Mouse (Mus musculus): ENCODE results near the gene Plekhg1. TPM values are rescaled to one million over a fixed set of nuclear protein-coding genes. Genes with fewer than 3 reads are reported as not detected.
A peak's percentile ranks its signal among the peaks of the same experiment; 100 is the strongest.

Plekhg1 gene
- polyA plus RNA-seq, 1 experiment from 2014 or later: 17.5 TPM

DNA sequence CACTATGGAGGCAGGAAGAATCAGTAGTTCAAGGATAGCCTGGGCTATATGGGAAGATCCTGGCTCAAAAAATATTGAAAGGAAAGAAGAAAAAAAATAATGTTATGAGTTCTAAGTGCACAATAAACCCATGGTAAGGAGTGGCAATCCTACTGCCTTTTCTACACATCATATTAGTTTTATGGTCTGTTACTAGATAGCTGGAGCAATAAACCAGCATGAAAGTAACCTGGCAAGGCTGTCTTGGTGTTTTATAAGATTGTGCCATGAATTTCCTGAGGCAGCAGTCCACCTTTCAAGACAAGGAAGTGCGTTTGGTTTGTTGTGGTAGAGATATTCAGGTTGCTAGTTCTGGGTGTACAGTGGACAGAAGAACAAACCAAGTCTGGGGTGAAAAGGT, 9.4 kb downstream of the Plekhg1 start:
- Histone ChIP-seq H3K4me2 (ENCODE audit: low read depth, low read length) (no peak overlapping the region), H3K27ac (replicated peaks; ENCODE audit: low read depth, low read length) (no peak overlapping the region), H3K9me3 (ENCODE audit: control insufficient read depth, low read length) (no peaks in the 10 kb centered on the region), H3K36me3 (ENCODE audit: control insufficient read depth, insufficient read depth, low read length) (no peaks in the 10 kb centered on the region), H3K27me3 (replicated peaks; ENCODE audit: control insufficient read depth, insufficient read depth, low read length) (no peaks in the 10 kb centered on the region), H3K4me3 (ENCODE audit: low read depth, low read length) (no peak overlapping the region), H3K4me1 (ENCODE audit: control insufficient read depth, insufficient read depth, low read length) (peaks cover 17% of the 10 kb centered on the region), H3K9ac (ENCODE audit: low read depth, low read length) (no peak overlapping the region)
- no peak for ATAC-seq (ENCODE audit: low read depth)
- DNase-seq (ENCODE audit: low spot score): no peak
- 86% methylated on average over 1 of the region's 1 CpGs for WGBS

DNA sequence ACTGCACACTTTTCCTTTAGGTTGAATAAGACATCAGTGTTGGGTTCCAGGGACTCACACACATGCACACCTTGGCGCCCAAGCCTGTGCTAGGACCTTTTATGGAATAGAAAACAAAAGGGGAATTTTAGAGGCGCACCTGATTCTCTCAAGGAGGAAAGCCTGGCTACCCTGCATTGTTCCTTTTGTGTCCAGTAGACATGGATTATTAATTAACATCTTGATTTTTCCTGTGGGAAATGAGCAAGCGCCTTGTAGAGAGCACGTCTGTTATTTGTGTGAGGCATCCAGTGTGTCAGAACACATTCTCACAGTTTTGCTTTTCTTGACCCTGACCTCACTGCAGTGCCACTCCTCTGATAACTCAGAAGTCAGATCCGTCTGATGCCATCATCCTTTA, 21.8 kb downstream of the Plekhg1 start:
- Histone ChIP-seq H3K9me3 (ENCODE audit: control insufficient read depth, low read length) (no peaks in the 10 kb centered on the region), H3K27ac (replicated peaks; ENCODE audit: low read depth, low read length) (no peak overlapping the region), H3K36me3 (ENCODE audit: control insufficient read depth, insufficient read depth, low read length) (no peaks in the 10 kb centered on the region), H3K4me1 (ENCODE audit: control insufficient read depth, insufficient read depth, low read length) (no peaks in the 10 kb centered on the region), H3K4me3 (ENCODE audit: low read depth, low read length) (no peak overlapping the region), H3K9ac (ENCODE audit: low read depth, low read length) (no peak overlapping the region), H3K4me2 (ENCODE audit: low read depth, low read length) (no peak overlapping the region), H3K27me3 (replicated peaks; ENCODE audit: control insufficient read depth, insufficient read depth, low read length) (no peaks in the 10 kb centered on the region)
- ATAC-seq (ENCODE audit: low read depth) (no peak), DNase-seq (ENCODE audit: low spot score) (no peak)
- 78% methylated on average over 5 of the region's 5 CpGs for WGBS

DNA sequence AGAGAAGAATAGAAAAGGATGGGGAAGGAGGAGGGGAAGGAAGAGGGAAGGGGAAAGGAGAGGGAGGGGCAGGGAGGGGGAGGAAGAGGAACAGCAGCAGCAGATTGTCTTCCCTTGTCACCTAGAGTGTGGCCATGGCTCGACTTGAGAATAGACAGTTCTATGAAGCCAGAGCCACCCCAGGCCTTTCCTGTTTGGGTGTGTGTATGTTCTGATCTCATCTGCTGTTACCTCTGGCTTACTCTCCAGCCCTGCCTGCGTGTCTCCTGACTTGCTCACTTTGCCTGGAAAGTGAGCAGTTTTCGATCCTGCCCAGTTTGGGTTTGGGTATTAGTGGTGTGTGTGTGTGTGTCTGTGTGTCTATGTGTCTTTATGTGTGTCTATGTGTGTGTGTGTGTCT, 23.0 kb downstream of the Plekhg1 start:
- Histone ChIP-seq H3K36me3 (ENCODE audit: control insufficient read depth, insufficient read depth, low read length) (no peaks in the 10 kb centered on the region), H3K4me3 (ENCODE audit: low read depth, low read length) (no peak overlapping the region), H3K4me1 (ENCODE audit: control insufficient read depth, insufficient read depth, low read length) (no peaks in the 10 kb centered on the region), H3K9me3 (ENCODE audit: control insufficient read depth, low read length) (no peaks in the 10 kb centered on the region), H3K27me3 (replicated peaks; ENCODE audit: control insufficient read depth, insufficient read depth, low read length) (no peaks in the 10 kb centered on the region), H3K27ac (replicated peaks; ENCODE audit: low read depth, low read length) (no peak overlapping the region), H3K9ac (ENCODE audit: low read depth, low read length) (no peak overlapping the region), H3K4me2 (ENCODE audit: low read depth, low read length) (no peak overlapping the region)
- DNase-seq (ENCODE audit: low spot score) (no peak), ATAC-seq (ENCODE audit: low read depth) (no peak)
- 78% methylated on average over 3 of the region's 3 CpGs for WGBS

DNA sequence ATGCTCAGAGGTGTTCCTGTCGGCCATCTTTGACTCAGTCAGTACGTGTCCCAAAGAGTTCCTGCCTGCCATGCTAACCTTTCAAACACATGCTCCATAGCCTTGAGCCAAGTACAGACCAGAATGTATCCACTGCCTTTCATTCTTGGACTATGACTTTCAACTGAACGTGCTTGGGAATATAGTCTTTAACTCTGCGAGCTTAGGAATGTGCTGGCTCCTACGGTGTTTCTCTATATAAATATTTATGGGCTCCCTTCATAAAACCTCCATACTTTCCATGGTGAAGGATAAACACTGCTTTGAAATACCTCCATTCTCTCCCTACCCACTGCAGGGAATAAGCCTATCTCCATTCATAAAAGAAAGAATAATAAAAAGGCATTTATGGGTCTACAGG, 29.0 kb downstream of the Plekhg1 start:
- Histone ChIP-seq H3K4me1 (ENCODE audit: control insufficient read depth, insufficient read depth, low read length) (no peaks in the 10 kb centered on the region), H3K9me3 (ENCODE audit: control insufficient read depth, low read length) (no peaks in the 10 kb centered on the region; the same call in 1 of the 2 replicates), H3K4me3 (ENCODE audit: low read depth, low read length) (no peak overlapping the region), H3K27ac (replicated peaks; ENCODE audit: low read depth, low read length) (no peak overlapping the region), H3K36me3 (ENCODE audit: control insufficient read depth, insufficient read depth, low read length) (no peaks in the 10 kb centered on the region), H3K9ac (ENCODE audit: low read depth, low read length) (no peak overlapping the region), H3K4me2 (ENCODE audit: low read depth, low read length) (no peak overlapping the region), H3K27me3 (replicated peaks; ENCODE audit: control insufficient read depth, insufficient read depth, low read length) (no peaks in the 10 kb centered on the region)
- ATAC-seq (ENCODE audit: low read depth) (no peak), DNase-seq (ENCODE audit: low spot score) (no peak)
- 63% methylated on average over 5 of the region's 5 CpGs for WGBS

DNA sequence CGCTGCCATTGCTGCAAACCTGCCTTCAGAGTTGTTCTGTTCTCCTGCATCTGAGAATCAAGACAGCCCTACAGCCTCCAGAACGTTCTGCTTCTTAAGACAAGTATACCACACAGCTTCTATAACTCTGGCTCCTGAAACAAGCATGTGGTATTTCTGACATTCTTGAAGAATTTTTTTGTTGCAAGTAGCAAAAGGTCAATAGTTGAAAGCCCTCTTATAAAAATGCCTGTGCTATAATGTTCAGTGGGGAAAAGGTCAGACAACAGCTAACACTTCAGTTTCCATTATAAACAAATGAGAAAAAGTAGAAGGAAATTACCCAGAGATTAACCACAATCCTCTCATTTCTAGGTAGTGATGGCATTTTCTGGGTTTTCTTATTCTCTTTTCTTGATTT, 34.2 kb downstream of the Plekhg1 start:
- no peak for ATAC-seq (ENCODE audit: low read depth)
- no peak overlapping the region for H3K4me2 ChIP-seq (ENCODE audit: low read depth, low read length)
- H3K9me3 ChIP-seq (ENCODE audit: control insufficient read depth, low read length): no peaks in the 10 kb centered on the region; the same call in 1 of the 2 replicates
- no peak for DNase-seq (ENCODE audit: low spot score)
- WGBS: 72% methylated on average over 2 of the region's 2 CpGs
- H3K4me1 ChIP-seq (ENCODE audit: control insufficient read depth, insufficient read depth, low read length): no peaks in the 10 kb centered on the region
- no peak overlapping the region for H3K4me3 ChIP-seq (ENCODE audit: low read depth, low read length)
- H3K27ac ChIP-seq (replicated peaks; ENCODE audit: low read depth, low read length): no peak overlapping the region
- H3K9ac ChIP-seq (ENCODE audit: low read depth, low read length): no peak overlapping the region
- no peaks in the 10 kb centered on the region for H3K36me3 ChIP-seq (ENCODE audit: control insufficient read depth, insufficient read depth, low read length)
- no peaks in the 10 kb centered on the region for H3K27me3 ChIP-seq (replicated peaks; ENCODE audit: control insufficient read depth, insufficient read depth, low read length)

DNA sequence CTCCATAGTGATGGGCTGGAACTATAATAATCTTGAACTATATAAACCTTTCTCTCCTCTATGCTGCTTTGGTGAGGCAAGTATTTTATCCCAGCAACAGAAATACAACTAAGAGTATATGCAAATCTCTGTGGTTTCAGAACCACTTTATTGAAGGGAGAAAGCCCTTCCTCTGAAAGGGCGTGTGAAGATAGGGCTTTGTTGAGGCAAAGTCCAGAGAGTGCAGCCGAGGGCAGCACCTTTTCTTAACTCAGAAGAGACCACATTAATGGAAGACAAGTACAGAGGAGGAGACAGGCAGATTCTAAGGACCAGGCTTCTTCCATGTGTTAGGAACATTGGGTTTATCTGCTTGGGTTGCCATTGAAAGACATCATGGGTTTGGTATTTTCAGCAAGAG, 36.6 kb downstream of the Plekhg1 start:
- Histone ChIP-seq H3K36me3 (ENCODE audit: control insufficient read depth, insufficient read depth, low read length) (no peaks in the 10 kb centered on the region), H3K4me3 (ENCODE audit: low read depth, low read length) (no peak overlapping the region), H3K4me2 (ENCODE audit: low read depth, low read length) (no peak overlapping the region), H3K27me3 (replicated peaks; ENCODE audit: control insufficient read depth, insufficient read depth, low read length) (no peaks in the 10 kb centered on the region), H3K4me1 (ENCODE audit: control insufficient read depth, insufficient read depth, low read length) (no peaks in the 10 kb centered on the region), H3K9ac (ENCODE audit: low read depth, low read length) (no peak overlapping the region), H3K27ac (replicated peaks; ENCODE audit: low read depth, low read length) (no peak overlapping the region), H3K9me3 (ENCODE audit: control insufficient read depth, low read length) (no peaks in the 10 kb centered on the region; the same call in 1 of the 2 replicates)
- WGBS: 90% methylated on average over 2 of the region's 2 CpGs
- ATAC-seq (ENCODE audit: low read depth): no peak
- DNase-seq (ENCODE audit: low spot score): no peak

DNA sequence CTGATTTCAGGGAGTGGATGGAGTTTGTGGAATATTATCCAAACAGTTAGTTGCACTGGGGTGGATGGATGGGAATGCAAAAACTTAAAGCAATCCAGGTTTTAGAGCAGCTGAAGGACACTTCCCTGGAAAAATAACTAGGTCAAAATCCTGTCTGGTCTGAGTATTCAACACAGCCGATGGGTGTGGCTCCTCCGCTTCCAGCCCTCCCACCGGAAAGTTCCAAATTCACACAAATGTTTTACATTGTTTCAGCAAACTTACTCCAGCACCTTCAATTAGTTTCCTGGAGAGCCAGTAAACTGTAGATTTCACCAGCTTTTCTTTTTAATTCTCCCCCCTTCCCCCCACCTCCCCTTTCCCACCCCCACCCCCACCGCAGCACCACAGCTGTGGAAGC, 45.2 kb downstream of the Plekhg1 start:
- H3K27ac ChIP-seq (replicated peaks; ENCODE audit: low read depth, low read length): no peak overlapping the region
- H3K27me3 ChIP-seq (replicated peaks; ENCODE audit: control insufficient read depth, insufficient read depth, low read length): no peaks in the 10 kb centered on the region
- DNase-seq (ENCODE audit: low spot score) (peak; percentile 57), ATAC-seq (ENCODE audit: low read depth) (peak; percentile 15; the same call in 1 of the 2 replicates)
- H3K4me2 ChIP-seq (ENCODE audit: low read depth, low read length): no peak overlapping the region
- WGBS: 59% methylated on average over 4 of the region's 4 CpGs
- no peak overlapping the region for H3K9ac ChIP-seq (ENCODE audit: low read depth, low read length)
- peaks cover 4% of the 10 kb centered on the region; the same call in 1 of the 2 replicates for H3K4me1 ChIP-seq (ENCODE audit: control insufficient read depth, insufficient read depth, low read length)
- no peaks in the 10 kb centered on the region for H3K9me3 ChIP-seq (ENCODE audit: control insufficient read depth, low read length)
- no peak overlapping the region for H3K4me3 ChIP-seq (ENCODE audit: low read depth, low read length)
- H3K36me3 ChIP-seq (ENCODE audit: control insufficient read depth, insufficient read depth, low read length): no peaks in the 10 kb centered on the region

DNA sequence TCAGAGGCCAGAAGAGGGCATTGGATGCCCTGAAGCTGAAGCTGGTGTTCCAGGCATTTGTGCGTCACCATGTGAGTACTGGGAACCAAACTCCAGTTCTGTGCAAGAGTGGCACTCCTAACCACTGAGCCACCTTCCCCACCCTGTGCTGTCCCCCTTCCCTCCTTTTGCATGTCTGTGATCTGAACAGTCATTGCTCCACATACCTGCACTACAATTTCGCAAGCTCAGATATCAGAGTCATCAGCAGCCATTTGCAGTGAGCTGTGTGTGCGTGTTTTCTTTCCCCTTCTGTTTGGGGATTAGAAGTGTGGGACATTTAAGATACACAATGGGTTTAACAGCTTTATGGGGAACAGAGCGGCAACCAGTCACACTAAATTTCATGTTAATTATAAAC, 46.4 kb downstream of the Plekhg1 start:
- 89% methylated on average over 4 of the region's 4 CpGs for WGBS
- H3K9me3 ChIP-seq (ENCODE audit: control insufficient read depth, low read length): no peaks in the 10 kb centered on the region
- no peak overlapping the region for H3K4me3 ChIP-seq (ENCODE audit: low read depth, low read length)
- no peaks in the 10 kb centered on the region for H3K36me3 ChIP-seq (ENCODE audit: control insufficient read depth, insufficient read depth, low read length)
- H3K4me2 ChIP-seq (ENCODE audit: low read depth, low read length): no peak overlapping the region
- H3K9ac ChIP-seq (ENCODE audit: low read depth, low read length): no peak overlapping the region
- DNase-seq (ENCODE audit: low spot score): no peak
- H3K4me1 ChIP-seq (ENCODE audit: control insufficient read depth, insufficient read depth, low read length): peaks cover 4% of the 10 kb centered on the region; the same call in 1 of the 2 replicates
- no peak overlapping the region for H3K27ac ChIP-seq (replicated peaks; ENCODE audit: low read depth, low read length)
- no peaks in the 10 kb centered on the region for H3K27me3 ChIP-seq (replicated peaks; ENCODE audit: control insufficient read depth, insufficient read depth, low read length)
- no peak for ATAC-seq (ENCODE audit: low read depth)

DNA sequence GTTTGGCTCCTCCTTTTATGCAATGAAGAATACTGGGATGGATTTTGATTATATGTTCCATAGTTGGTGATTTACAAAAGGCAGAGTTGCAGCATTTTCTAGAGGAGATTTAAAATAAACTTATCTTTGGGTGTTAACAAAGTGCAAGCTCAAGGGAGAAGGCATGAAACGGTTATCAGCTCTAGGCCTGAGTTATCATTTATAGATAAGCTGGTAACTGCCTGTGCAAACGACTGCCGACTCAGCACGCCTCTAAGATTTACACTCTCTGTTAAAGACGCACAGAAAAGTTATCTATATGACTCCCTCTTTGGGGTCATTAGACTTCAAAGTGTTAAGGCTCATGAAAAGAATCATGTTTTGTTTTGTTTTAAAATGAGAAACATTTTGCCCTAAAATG, 46.8 kb downstream of the Plekhg1 start:
- WGBS: 81% methylated on average over 5 of the region's 5 CpGs
- no peak for ATAC-seq (ENCODE audit: low read depth)

More for the DNA sequence above, 46.8 kb downstream of the Plekhg1 start:
- Histone ChIP-seq H3K27ac (replicated peaks; ENCODE audit: low read depth, low read length) (no peak overlapping the region), H3K9me3 (ENCODE audit: control insufficient read depth, low read length) (no peaks in the 10 kb centered on the region), H3K4me3 (ENCODE audit: low read depth, low read length) (no peak overlapping the region), H3K27me3 (replicated peaks; ENCODE audit: control insufficient read depth, insufficient read depth, low read length) (no peaks in the 10 kb centered on the region), H3K4me1 (ENCODE audit: control insufficient read depth, insufficient read depth, low read length) (peaks cover 4% of the 10 kb centered on the region; the same call in 1 of the 2 replicates), H3K4me2 (ENCODE audit: low read depth, low read length) (no peak overlapping the region), H3K9ac (ENCODE audit: low read depth, low read length) (no peak overlapping the region), H3K36me3 (ENCODE audit: control insufficient read depth, insufficient read depth, low read length) (no peaks in the 10 kb centered on the region)
- DNase-seq (ENCODE audit: low spot score): no peak

All from embryonic facial prominence, embryonic 14.5 days (tissue).